Comparison of ENCODE assay signal across 27 mouse cellular contexts in genomic region chr7:67072015-67072685, GRCm38 (mm10).
DNase-seq lines count a peak whose midpoint lies in the region; ATAC-seq lines count a peak whose summit lies in the region.
"Had no signal": no experiment of that assay in that cellular context is flagged by ENCODE, and none has a peak within 500 bp of the region (broad histone marks: within the 10 kb centered on the region; RNA-seq: fewer than 3 reads in every experiment).

No protein-coding gene starts in this region.

- no peaks in the 10 kb centered on the region for H3K36me3 ChIP-seq in heart, embryonic 13.5 days
- H3K36me3 ChIP-seq: embryonic facial prominence, embryonic 10.5 days; forebrain, embryonic 15.5 days; G1E; hindbrain, embryonic 13.5 days; midbrain, embryonic 15.5 days; neural tube, embryonic 12.5 days had no signal

- H3K4me1 ChIP-seq in heart, embryonic 13.5 days, result peaks cover 21% of the 10 kb centered on the region
- H3K4me1 ChIP-seq: forebrain, embryonic 15.5 days; hindbrain, embryonic 13.5 days; midbrain, embryonic 15.5 days; neural tube, embryonic 12.5 days had no signal

- 49% methylated on average over 9 of the region's 10 CpGs for WGBS in heart, embryonic 13.5 days

- no peak for DNase-seq in heart, postnatal 4 days
- peak; percentile 13 to 33 for DNase-seq in kidney, postnatal 4 days
- DNase-seq in kidney, adult 11 months, result no peak
- DNase-seq in urinary bladder, adult 2 months (ENCODE audit: low spot score), result peak; percentile 4
- no peak for DNase-seq in urinary bladder, postnatal 14 days (ENCODE audit: low spot score)
- DNase-seq in mesoderm, embryonic 11.5 days (ENCODE audit: low read depth, low spot score), result peak; percentile 5
- DNase-seq in thymus, postnatal 0 days (ENCODE audit: low spot score), result no peak
- DNase-seq: adrenal gland, postnatal 36 days; B cell, adult 2 months; cerebellum, adult 11 months; cerebellum, postnatal 10 days; gastrocnemius, postnatal 10 days; kidney, adult 2 months; kidney, postnatal 36 days; liver, postnatal 0 days; right cerebral cortex, postnatal 14 days; thymus, adult 2 months had no signal

- H3K27me3 ChIP-seq in heart, embryonic 13.5 days (replicated peaks), result no peaks in the 10 kb centered on the region
- H3K27me3 ChIP-seq: forebrain, embryonic 15.5 days; hindbrain, embryonic 13.5 days; midbrain, embryonic 15.5 days; neural tube, embryonic 12.5 days had no signal

- no peak overlapping the region for H3K4me3 ChIP-seq in heart, embryonic 13.5 days
- H3K4me3 ChIP-seq: embryonic facial prominence, embryonic 10.5 days; forebrain, embryonic 15.5 days; hindbrain, embryonic 13.5 days; midbrain, embryonic 15.5 days; neural tube, embryonic 12.5 days had no signal

- H3K9ac ChIP-seq in heart, embryonic 13.5 days, result no peak overlapping the region
- H3K9ac ChIP-seq: forebrain, embryonic 15.5 days; hindbrain, embryonic 13.5 days; liver, postnatal 0 days; midbrain, embryonic 15.5 days; neural tube, embryonic 12.5 days had no signal

- peak; percentile 43; the same call in 1 of the 2 replicates for ATAC-seq in heart, embryonic 13.5 days (ENCODE audit: extremely low read depth, insufficient number of reproducible peaks, low FRiP score, low TSS enrichment)
- ATAC-seq: forebrain, embryonic 15.5 days; liver, postnatal 0 days; midbrain, embryonic 15.5 days; Patski had no signal

- no peaks in the 10 kb centered on the region for H3K9me3 ChIP-seq in heart, embryonic 13.5 days
- H3K9me3 ChIP-seq: embryonic facial prominence, embryonic 10.5 days; forebrain, embryonic 15.5 days; hindbrain, embryonic 13.5 days; midbrain, embryonic 15.5 days; neural tube, embryonic 12.5 days had no signal

- no peak overlapping the region for H3K4me2 ChIP-seq in heart, embryonic 13.5 days
- H3K4me2 ChIP-seq: forebrain, embryonic 15.5 days; hindbrain, embryonic 13.5 days; liver, embryonic 11.5 days; midbrain, embryonic 15.5 days; neural tube, embryonic 12.5 days had no signal

- H3K27ac ChIP-seq in heart, embryonic 13.5 days (replicated peaks), result peak overlapping the region; percentile 67
- H3K27ac ChIP-seq: embryonic facial prominence, embryonic 10.5 days; forebrain, embryonic 15.5 days; hindbrain, embryonic 13.5 days; midbrain, embryonic 15.5 days; neural tube, embryonic 12.5 days; stomach, postnatal 0 days had no signal

Comparison
In these comparisons a context has a peak if more than half of its experiments do, and no peak if none do; other contexts are left out.
1. DNase-seq: peak in kidney, postnatal 4 days (2 of 2), urinary bladder, adult 2 months (single experiment) and mesoderm, embryonic 11.5 days (single experiment); none in heart, postnatal 4 days (single experiment), kidney, adult 11 months (single experiment), urinary bladder, postnatal 14 days (single experiment) and thymus, postnatal 0 days (single experiment).